24 mouse cellular contexts compared by ENCODE assay signal in the genomic region with DNA sequence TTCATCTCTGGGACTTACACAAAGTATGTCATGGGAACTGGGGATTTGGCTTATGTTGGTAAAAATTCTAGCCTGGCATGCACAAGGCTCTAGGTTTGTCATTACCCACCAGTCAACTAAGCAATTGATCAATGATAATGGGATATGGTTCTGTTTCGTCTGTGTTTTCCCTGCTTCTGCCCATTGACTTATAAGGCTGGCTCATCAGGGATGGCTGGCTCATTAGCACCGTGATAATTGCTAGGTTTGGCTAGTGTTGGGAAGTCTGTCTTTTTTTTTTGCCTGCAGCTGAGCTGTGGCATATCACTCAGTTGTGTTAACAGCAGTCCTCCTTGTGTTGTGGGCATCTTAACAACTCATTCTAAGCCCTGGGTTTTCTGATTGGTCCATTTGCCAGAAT.
"Had no signal": no experiment of that assay in that cellular context is flagged by ENCODE, and none has a peak within 500 bp of the region (broad histone marks: within the 10 kb centered on the region; RNA-seq: fewer than 3 reads in every experiment).

No protein-coding gene starts in this region.

- DNase-seq: kidney, adult 11 months; kidney, adult 8-10 months; kidney, postnatal 10 days; kidney, postnatal 4 days; layer of hippocampus, adult 9-11 months; liver; lung, adult 18-20 months; lung, postnatal 10 days; lung, postnatal 36 days; retina, postnatal 1 day; right cerebral cortex, postnatal 25 days; spleen, adult 18-20 months; thymus, postnatal 25 days had no signal

- H3K36me3 ChIP-seq: kidney, embryonic 15.5 days; limb, embryonic 10.5 days; liver, embryonic 12.5 days; liver, embryonic 15.5 days; lung, embryonic 15.5 days; midbrain, embryonic 10.5 days; neural tube, embryonic 12.5 days; stomach, embryonic 15.5 days had no signal

- H3K4me3 ChIP-seq: kidney, embryonic 15.5 days; limb, embryonic 10.5 days; limb, embryonic 13.5 days; liver, embryonic 12.5 days; liver, embryonic 15.5 days; lung, embryonic 15.5 days; megakaryocyte, embryonic 14.5 days; midbrain, embryonic 10.5 days; neural tube, embryonic 12.5 days; stomach, embryonic 15.5 days had no signal

- H3K4me1 ChIP-seq: liver, embryonic 12.5 days; liver, embryonic 15.5 days; lung, embryonic 15.5 days; megakaryocyte, embryonic 14.5 days; neural tube, embryonic 12.5 days; stomach, embryonic 15.5 days had no signal

- ATAC-seq: liver, embryonic 12.5 days; midbrain, embryonic 16.5 days had no signal

- H3K9me3 ChIP-seq: kidney, embryonic 15.5 days; limb, embryonic 10.5 days; limb, embryonic 13.5 days; liver, embryonic 12.5 days; liver, embryonic 15.5 days; lung, embryonic 15.5 days; neural tube, embryonic 12.5 days; stomach, embryonic 15.5 days had no signal

- H3K4me2 ChIP-seq: kidney, embryonic 15.5 days; limb, embryonic 13.5 days; liver, embryonic 12.5 days; liver, embryonic 15.5 days; lung, embryonic 15.5 days; neural tube, embryonic 12.5 days; stomach, embryonic 15.5 days had no signal

- H3K27ac ChIP-seq: kidney, embryonic 15.5 days; limb, embryonic 10.5 days; limb, embryonic 13.5 days; liver, embryonic 12.5 days; liver, embryonic 15.5 days; lung, embryonic 15.5 days; midbrain, embryonic 10.5 days; neural tube, embryonic 12.5 days; stomach, embryonic 15.5 days had no signal

- H3K9ac ChIP-seq: kidney, embryonic 15.5 days; limb, embryonic 13.5 days; liver, embryonic 12.5 days; liver, embryonic 15.5 days; lung, embryonic 15.5 days; neural tube, embryonic 12.5 days; stomach, embryonic 15.5 days had no signal

- H3K27me3 ChIP-seq: kidney, embryonic 15.5 days; limb, embryonic 13.5 days; liver, embryonic 12.5 days; liver, embryonic 15.5 days; lung, embryonic 15.5 days; megakaryocyte, embryonic 14.5 days; neural tube, embryonic 12.5 days; stomach, embryonic 15.5 days had no signal
